ENCODE assay signal across 27 mouse cellular contexts in the genomic region with DNA sequence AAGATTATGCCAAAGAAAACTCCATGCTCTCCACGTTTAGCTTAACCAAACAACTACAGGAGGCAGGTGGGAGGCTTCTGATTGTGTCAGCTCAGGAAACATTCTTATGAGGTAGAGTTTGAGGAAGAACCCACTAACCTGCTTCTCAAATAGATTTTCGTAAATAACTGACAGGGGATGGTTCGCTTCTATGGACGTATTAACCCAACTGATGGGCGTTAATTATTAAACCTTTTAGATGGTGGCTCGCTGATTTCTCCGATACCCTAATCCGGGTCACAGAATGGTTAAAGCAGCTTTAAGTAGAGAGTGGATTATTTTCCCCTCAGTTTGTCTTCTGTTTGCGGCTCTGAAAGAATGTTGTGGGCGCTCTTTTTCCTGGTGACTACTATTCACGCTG. TPM values are rescaled to one million over a fixed set of nuclear protein-coding genes. Genes with fewer than 3 reads are reported as not detected.
"Had no signal": no experiment of that assay in that cellular context is flagged by ENCODE, and none has a peak within 500 bp of the region (broad histone marks: within the 10 kb centered on the region; RNA-seq: fewer than 3 reads in every experiment).

No protein-coding gene starts in this region.

- H3K4me1 ChIP-seq: heart, embryonic 15.5 days; hindbrain, embryonic 13.5 days; hindbrain, embryonic 15.5 days; limb, embryonic 13.5 days; limb, embryonic 15.5 days had no signal

- H3K36me3 ChIP-seq: heart, embryonic 13.5 days; heart, embryonic 15.5 days; hindbrain, embryonic 13.5 days; hindbrain, embryonic 15.5 days; limb, embryonic 13.5 days; limb, embryonic 15.5 days; liver, embryonic 13.5 days; liver, embryonic 15.5 days had no signal

- H3K9me3 ChIP-seq: heart, embryonic 13.5 days; heart, embryonic 15.5 days; hindbrain, embryonic 13.5 days; hindbrain, embryonic 15.5 days; limb, embryonic 13.5 days; limb, embryonic 15.5 days; liver, embryonic 13.5 days; liver, embryonic 15.5 days had no signal

- H3K27ac ChIP-seq: heart, adult 2 months; heart, embryonic 13.5 days; heart, embryonic 15.5 days; hindbrain, embryonic 13.5 days; hindbrain, embryonic 15.5 days; hindbrain, postnatal 0 days; limb, embryonic 13.5 days; limb, embryonic 15.5 days; liver, embryonic 13.5 days; liver, embryonic 15.5 days had no signal

- ATAC-seq: forebrain, embryonic 16.5 days; hindbrain, postnatal 0 days; intestine, embryonic 16.5 days had no signal

- H3K4me2 ChIP-seq: heart, embryonic 11.5 days; heart, embryonic 13.5 days; heart, embryonic 15.5 days; hindbrain, embryonic 13.5 days; hindbrain, embryonic 15.5 days; limb, embryonic 13.5 days; limb, embryonic 15.5 days; liver, embryonic 13.5 days; liver, embryonic 15.5 days had no signal

- H3K27me3 ChIP-seq: heart, embryonic 15.5 days; limb, embryonic 15.5 days; liver, embryonic 13.5 days; liver, embryonic 15.5 days had no signal

- H3K9ac ChIP-seq: heart, embryonic 13.5 days; heart, embryonic 15.5 days; hindbrain, embryonic 13.5 days; hindbrain, embryonic 15.5 days; limb, embryonic 13.5 days; limb, embryonic 15.5 days; liver, embryonic 13.5 days; liver, embryonic 15.5 days had no signal

- DNase-seq: gastrocnemius, postnatal 14 days; gastrocnemius, postnatal 36 days; heart, adult 11 months; heart, adult 2 months; heart, postnatal 14 days; heart, postnatal 36 days; layer of hippocampus, adult 9-11 months; layer of hippocampus, postnatal 36 days; left cerebral cortex, postnatal 4 days; liver, embryonic 13.5 days; lung, adult 18-20 months had no signal

- H3K4me3 ChIP-seq: heart, adult 2 months; heart, embryonic 13.5 days; heart, embryonic 15.5 days; hindbrain, embryonic 13.5 days; hindbrain, embryonic 15.5 days; limb, embryonic 13.5 days; limb, embryonic 15.5 days; liver, embryonic 13.5 days; liver, embryonic 15.5 days had no signal

RNA-seq across cellular contexts. Expression of a gene that starts 1.3 kb away (rescaled TPM):
- polyA plus RNA-seq: forebrain, embryonic 16.5 days; gonadal fat pad, adult 2 months; heart, adult 2 months; heart, embryonic 15.5 days; heart, postnatal 0 days; hindbrain, postnatal 0 days; large intestine, adult 2 months; limb, embryonic 11.5 days; limb, embryonic 15.5 days; liver, adult 2 months had no signal

RNA-seq across cellular contexts. Expression of a gene that starts 49.2 kb away (rescaled TPM):
- polyA plus RNA-seq: forebrain, embryonic 16.5 days; heart, embryonic 11.5 days had no signal
